Mouse (Mus musculus) mouse embryonic stem cell (cell line): Measurements from ENCODE around the gene Foxb2.

Experiments
- in situ Hi-C, 2 experiments: fragments of 300-500 bp; cut with MboI; formaldehyde crosslinking; loops; 1 replicate in 1 of 2; 3 replicates in 1 of 2; pipeline ENCODE4 v1.14.3; 2019 to 2020; ENCODE audit warnings: low sequenced_read_pairs in 2 of 2, low pct_unique_long_range_greater_than_20kb in 1 of 2, mixed read lengths in 1 of 2; ENCODE audit not compliant: unreplicated experiment in 1 of 2

Gene Foxb2

GRCm38 (mm10) chr19:16841516-16842249 is 31.9 kb downstream of the Foxb2 start:
- in situ Hi-C loops, result no loop called here

DNA sequence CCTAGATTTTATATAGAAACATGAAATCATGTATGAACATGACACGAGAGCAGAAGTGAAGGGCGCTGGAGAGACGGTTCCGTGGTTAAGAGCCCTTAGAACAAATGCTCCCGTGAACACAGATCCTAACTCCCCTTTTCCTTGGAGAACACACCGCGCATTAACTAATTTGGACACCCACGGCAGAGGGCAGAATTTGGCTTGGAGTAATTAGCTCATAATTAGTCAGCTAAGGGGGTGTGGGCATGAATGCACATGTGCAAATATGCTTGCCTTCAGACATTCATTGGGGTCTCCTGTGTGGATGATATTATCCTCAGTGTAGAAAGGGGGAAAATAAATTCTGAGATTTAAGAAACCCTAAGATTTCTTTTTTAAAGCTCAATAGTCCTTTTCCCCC is 32.6 kb downstream of the Foxb2 start:
- in situ Hi-C loops, result no loop called here

GRCm38 (mm10) chr19:16827657-16828056 is 45.9 kb downstream of the Foxb2 start:
- in situ Hi-C loops, result no loop called here

DNA sequence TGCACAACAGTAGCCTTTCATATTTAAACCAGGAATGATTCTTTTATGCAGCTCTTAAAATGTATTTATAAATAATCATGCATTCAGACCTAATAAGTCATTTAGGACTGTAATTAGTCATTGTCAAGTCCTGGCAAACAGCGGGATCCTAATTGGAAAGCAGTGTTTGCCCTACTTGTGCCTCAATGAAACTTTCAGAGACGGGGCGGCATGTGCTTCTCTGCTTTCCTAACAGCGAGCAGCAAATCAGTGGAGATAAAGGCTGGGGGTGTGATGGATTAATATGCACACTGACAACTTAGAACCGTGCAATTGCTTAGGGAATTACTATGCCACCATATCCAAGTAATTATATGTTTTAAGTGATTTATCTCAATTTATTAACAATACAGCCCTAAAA is 48.4 kb downstream of the Foxb2 start:
- in situ Hi-C loops, result no loop called here
